Mouse (Mus musculus): ENCODE results near the gene Fam193a. TPM values are rescaled to one million over a fixed set of nuclear protein-coding genes. Genes with fewer than 3 reads are reported as not detected.

The Fam193a gene
- total RNA-seq, 1 experiment: 19.0 TPM

DNA sequence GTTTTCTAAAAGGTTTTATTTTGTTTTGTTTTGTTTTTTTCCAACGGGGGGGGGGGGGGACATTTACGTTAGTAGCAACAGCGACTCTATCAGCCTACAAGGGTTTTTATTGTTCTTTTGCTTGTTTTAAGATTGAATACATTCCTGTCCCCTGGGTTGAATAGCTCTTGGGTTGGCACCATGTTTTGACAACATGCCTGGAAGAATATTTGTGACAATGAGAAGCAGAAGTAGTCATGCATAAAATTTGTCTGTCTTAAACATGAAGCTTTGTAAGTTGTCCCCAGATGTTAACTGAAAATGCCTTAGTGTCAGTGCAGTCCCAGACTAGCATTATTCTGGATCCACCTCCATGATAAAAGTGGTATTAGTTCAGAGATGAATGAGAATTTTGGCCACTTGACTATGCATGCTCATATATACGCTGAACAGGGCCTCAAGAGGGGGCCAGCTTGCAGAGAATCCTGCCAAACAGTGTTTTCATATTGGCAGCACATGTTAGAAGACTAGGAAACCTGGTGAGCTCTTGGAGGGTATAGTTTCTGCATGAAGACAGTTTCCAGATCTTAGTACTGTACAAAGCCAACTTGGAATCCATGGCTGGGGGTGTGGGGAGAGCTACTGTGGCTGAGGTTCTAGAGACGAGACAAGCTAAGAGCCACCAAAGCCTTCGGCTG lies 119.1 kb downstream of the Fam193a start:
- in situ Hi-C loops (cut with MboI; ENCODE audit: low sequenced_read_pairs in 2 of 2, unreplicated experiment in 2 of 2): no loop called here

DNA sequence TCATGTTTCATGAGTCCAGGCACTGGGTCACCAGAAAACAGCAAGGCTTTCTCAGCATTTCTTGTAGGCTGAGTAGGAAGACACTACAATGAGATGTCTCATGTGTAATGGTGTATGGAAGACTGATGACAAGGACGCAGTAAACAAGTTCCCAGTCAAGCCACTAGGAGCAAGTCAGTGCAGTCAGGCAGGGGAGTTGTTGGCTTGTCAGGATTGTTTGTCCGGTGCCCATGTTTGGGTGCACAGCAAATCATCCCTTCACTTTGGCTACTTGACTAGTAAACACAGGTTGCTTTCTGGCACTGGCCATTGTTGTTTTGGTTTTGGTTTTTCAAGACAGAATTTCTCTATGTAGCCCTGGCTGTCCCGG lies 119.7 kb downstream of the Fam193a start:
- no peaks in the 10 kb centered on the region for H3K4me1 ChIP-seq (ENCODE audit: control insufficient read depth in 2 of 2, insufficient read depth in 2 of 2, low read length in 2 of 2, poor library complexity in 1 of 2)
- no peak overlapping the region for H3K27ac ChIP-seq (ENCODE audit: insufficient read depth, low read depth, low read length, poor library complexity, severe bottlenecking)
- DNase-seq (ENCODE audit: low read depth, low spot score): no peak
- H3K9ac ChIP-seq (ENCODE audit: insufficient read depth, low read depth, low read length, poor library complexity, severe bottlenecking): no peak overlapping the region
- no peak overlapping the region for H3K4me3 ChIP-seq (ENCODE audit: insufficient read depth in 1 of 2, low read depth in 1 of 2, low read length in 2 of 2, poor library complexity in 1 of 2, severe bottlenecking in 1 of 2)
- TF ChIP-seq ZC3H11A (IDR thresholded peaks at IDR 0.05; ENCODE audit: borderline replicate concordance, low read depth, low read length) (no peak), HCFC1 (IDR thresholded peaks at IDR 0.05; ENCODE audit: borderline replicate concordance, insufficient read depth, low read length) (no peak), ZNF384 (IDR thresholded peaks at IDR 0.05; ENCODE audit: low read depth, low read length) (no peak), MAFK (IDR thresholded peaks at IDR 0.05; ENCODE audit: insufficient read depth, low read depth, low read length) (no peak), CHD2 (IDR thresholded peaks at IDR 0.05; ENCODE audit: low read depth, low read length) (no peak)
- no peaks in the 10 kb centered on the region for H3K36me3 ChIP-seq (ENCODE audit: control insufficient read depth, insufficient read depth, low read length, poor library complexity, severe bottlenecking)
- in situ Hi-C loops (cut with MboI; ENCODE audit: low sequenced_read_pairs in 2 of 2, unreplicated experiment in 2 of 2): no loop called here
- H3K9me3 ChIP-seq (ENCODE audit: control insufficient read depth, insufficient read depth, low read depth, low read length): no peaks in the 10 kb centered on the region

More for the DNA sequence above, 119.1 kb downstream of the Fam193a start:
- H3K4me1 ChIP-seq (ENCODE audit: control insufficient read depth in 2 of 2, insufficient read depth in 2 of 2, low read length in 2 of 2, poor library complexity in 1 of 2): no peaks in the 10 kb centered on the region
- no peak for TF ChIP-seq MAFK (IDR thresholded peaks at IDR 0.05; ENCODE audit: insufficient read depth, low read depth, low read length)
- no peak for TF ChIP-seq HCFC1 (IDR thresholded peaks at IDR 0.05; ENCODE audit: borderline replicate concordance, insufficient read depth, low read length)
- no peak for TF ChIP-seq ZNF384 (IDR thresholded peaks at IDR 0.05; ENCODE audit: low read depth, low read length)
- TF ChIP-seq ZC3H11A (IDR thresholded peaks at IDR 0.05; ENCODE audit: borderline replicate concordance, low read depth, low read length): no peak
- no peak for TF ChIP-seq CHD2 (IDR thresholded peaks at IDR 0.05; ENCODE audit: low read depth, low read length)
- no peak overlapping the region for H3K27ac ChIP-seq (ENCODE audit: insufficient read depth, low read depth, low read length, poor library complexity, severe bottlenecking)
- no peak overlapping the region for H3K4me3 ChIP-seq (ENCODE audit: insufficient read depth in 1 of 2, low read depth in 1 of 2, low read length in 2 of 2, poor library complexity in 1 of 2, severe bottlenecking in 1 of 2)
- H3K9ac ChIP-seq (ENCODE audit: insufficient read depth, low read depth, low read length, poor library complexity, severe bottlenecking): no peak overlapping the region
- no peaks in the 10 kb centered on the region for H3K36me3 ChIP-seq (ENCODE audit: control insufficient read depth, insufficient read depth, low read length, poor library complexity, severe bottlenecking)
- DNase-seq (ENCODE audit: low read depth, low spot score): no peak
- no peaks in the 10 kb centered on the region for H3K9me3 ChIP-seq (ENCODE audit: control insufficient read depth, insufficient read depth, low read depth, low read length)

- no peak overlapping the region for H3K27ac ChIP-seq (ENCODE audit: insufficient read depth, low read depth, low read length, poor library complexity, severe bottlenecking)
- no peak for DNase-seq (ENCODE audit: low read depth, low spot score)
- H3K36me3 ChIP-seq (ENCODE audit: control insufficient read depth, insufficient read depth, low read length, poor library complexity, severe bottlenecking): no peaks in the 10 kb centered on the region; the same call in 1 of the 2 replicates
- H3K9ac ChIP-seq (ENCODE audit: insufficient read depth, low read depth, low read length, poor library complexity, severe bottlenecking): no peak overlapping the region
- H3K4me1 ChIP-seq (ENCODE audit: control insufficient read depth in 2 of 2, insufficient read depth in 2 of 2, low read length in 2 of 2, poor library complexity in 1 of 2): peaks cover 0 to 2% of the 10 kb centered on the region in 2 experiments; a peak in 1 of 4 replicates
- in situ Hi-C loops (cut with MboI; ENCODE audit: low sequenced_read_pairs in 2 of 2, unreplicated experiment in 2 of 2): no loop called here
- no peak for TF ChIP-seq ZC3H11A (IDR thresholded peaks at IDR 0.05; ENCODE audit: borderline replicate concordance, low read depth, low read length)
- no peak for TF ChIP-seq CHD2 (IDR thresholded peaks at IDR 0.05; ENCODE audit: low read depth, low read length)
- TF ChIP-seq ZNF384 (IDR thresholded peaks at IDR 0.05; ENCODE audit: low read depth, low read length): no peak
- TF ChIP-seq MAFK (IDR thresholded peaks at IDR 0.05; ENCODE audit: insufficient read depth, low read depth, low read length): no peak
- TF ChIP-seq HCFC1 (IDR thresholded peaks at IDR 0.05; ENCODE audit: borderline replicate concordance, insufficient read depth, low read length): no peak
- H3K4me3 ChIP-seq (ENCODE audit: insufficient read depth in 1 of 2, low read depth in 1 of 2, low read length in 2 of 2, poor library complexity in 1 of 2, severe bottlenecking in 1 of 2): no peak overlapping the region
- H3K9me3 ChIP-seq (ENCODE audit: control insufficient read depth, insufficient read depth, low read depth, low read length): no peaks in the 10 kb centered on the region
Measured at GRCm38 (mm10) chr5:34496745-34497144, 127.0 kb downstream of the Fam193a start.

DNA sequence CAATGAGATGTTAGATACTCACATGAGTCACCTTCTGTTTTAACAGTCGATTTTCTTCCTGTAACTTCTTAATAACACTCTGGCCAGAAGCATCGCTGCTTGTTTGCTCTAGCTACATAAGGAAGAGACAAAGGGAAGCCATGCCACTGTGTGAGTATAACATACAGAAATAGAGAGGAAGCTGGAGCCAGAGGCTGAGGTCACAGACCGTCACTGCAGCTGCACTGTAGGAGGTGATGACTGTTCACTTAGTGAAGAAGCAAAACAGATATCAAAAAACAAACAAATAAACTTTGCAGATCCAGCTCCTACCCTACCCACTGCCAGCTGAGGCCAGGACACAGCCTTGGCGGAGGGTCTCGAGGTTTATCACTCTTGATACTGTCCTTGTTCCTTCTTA lies 131.2 kb downstream of the Fam193a start:
- H3K27ac ChIP-seq (ENCODE audit: insufficient read depth, low read depth, low read length, poor library complexity, severe bottlenecking): no peak overlapping the region
- no peak for DNase-seq (ENCODE audit: low read depth, low spot score)
- H3K4me3 ChIP-seq (ENCODE audit: insufficient read depth in 1 of 2, low read depth in 1 of 2, low read length in 2 of 2, poor library complexity in 1 of 2, severe bottlenecking in 1 of 2): no peak overlapping the region
- H3K9me3 ChIP-seq (ENCODE audit: control insufficient read depth, insufficient read depth, low read depth, low read length): no peaks in the 10 kb centered on the region
- no peaks in the 10 kb centered on the region; the same call in 1 of the 2 replicates for H3K36me3 ChIP-seq (ENCODE audit: control insufficient read depth, insufficient read depth, low read length, poor library complexity, severe bottlenecking)
- TF ChIP-seq MAFK (IDR thresholded peaks at IDR 0.05; ENCODE audit: insufficient read depth, low read depth, low read length) (no peak), ZC3H11A (IDR thresholded peaks at IDR 0.05; ENCODE audit: borderline replicate concordance, low read depth, low read length) (no peak), CHD2 (IDR thresholded peaks at IDR 0.05; ENCODE audit: low read depth, low read length) (no peak), ZNF384 (IDR thresholded peaks at IDR 0.05; ENCODE audit: low read depth, low read length) (no peak), HCFC1 (IDR thresholded peaks at IDR 0.05; ENCODE audit: borderline replicate concordance, insufficient read depth, low read length) (no peak)
- H3K4me1 ChIP-seq (ENCODE audit: control insufficient read depth in 2 of 2, insufficient read depth in 2 of 2, low read length in 2 of 2, poor library complexity in 1 of 2): peaks cover 0 to 2% of the 10 kb centered on the region in 2 experiments; a peak in 1 of 4 replicates
- in situ Hi-C loops (cut with MboI; ENCODE audit: low sequenced_read_pairs in 2 of 2, unreplicated experiment in 2 of 2): no loop called here
- H3K9ac ChIP-seq (ENCODE audit: insufficient read depth, low read depth, low read length, poor library complexity, severe bottlenecking): no peak overlapping the region
